Mouse (Mus musculus): Measurements from ENCODE around the gene Zfp184. TPM values are rescaled to one million over a fixed set of nuclear protein-coding genes. Genes with fewer than 3 reads are reported as not detected.
"Not testable (repeated sequence)": the region's sequence is repeated elsewhere in the genome, so short reads cannot be mapped to it uniquely, and the experiment has no call there.

Zfp184 gene
- polyA plus RNA-seq, 1 experiment from 2014 or later: 7.1 TPM

DNA sequence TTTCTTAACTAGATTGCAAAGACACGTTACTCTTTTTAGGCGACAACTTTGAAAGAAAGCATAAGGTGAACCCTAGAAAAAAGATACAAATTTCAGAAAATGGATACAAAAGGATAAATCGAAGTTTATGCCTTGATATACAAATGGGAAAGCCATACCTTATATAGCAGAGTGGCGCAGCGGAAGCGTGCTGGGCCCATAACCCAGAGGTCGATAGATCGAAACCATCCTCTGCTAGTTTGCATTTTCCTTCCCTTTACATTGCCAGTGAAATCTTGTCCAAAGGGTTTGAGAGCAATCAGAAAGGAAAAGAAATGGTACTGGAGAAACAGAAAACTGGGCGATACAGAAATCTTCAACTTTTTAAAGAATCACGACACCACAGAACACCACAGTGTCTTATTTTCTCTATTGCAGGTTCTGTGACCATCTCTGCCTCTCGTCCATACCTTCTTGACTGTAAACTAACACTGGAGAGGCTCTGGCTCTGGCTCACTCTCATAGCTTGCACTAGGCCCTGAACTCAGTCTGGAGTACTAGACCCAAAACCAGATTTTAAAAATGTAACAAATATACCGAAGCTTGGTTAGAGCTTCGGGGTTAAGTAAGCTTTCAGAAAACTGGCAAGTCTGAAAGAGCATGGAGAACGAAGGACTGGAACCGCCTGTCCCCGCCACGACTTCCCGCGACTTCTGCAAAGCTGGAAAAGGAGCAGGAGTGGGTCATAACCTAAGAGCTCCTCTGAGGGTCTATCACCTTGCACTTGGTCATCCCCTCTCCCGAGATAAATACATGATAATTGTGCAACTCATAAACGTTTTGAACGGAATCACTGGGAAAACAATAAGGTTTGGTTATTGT, 37.7 kb upstream of the Zfp184 start:
- peak overlapping the region; percentile 16 to 21; a peak in 3 of 4 replicates for H3K4me3 ChIP-seq (ENCODE audit: control insufficient read depth in 1 of 2, insufficient read depth in 1 of 2, low read depth in 1 of 2, low read length in 2 of 2)
- peak overlapping the region; percentile 34; the same call in 1 of the 2 replicates for H3K9ac ChIP-seq (ENCODE audit: low read length)
- no peak for ATAC-seq (ENCODE audit: insufficient number of reproducible peaks, insufficient read depth, low FRiP score, low read depth)
- WGBS: 13% methylated on average over 22 of the region's 22 CpGs
- peaks cover 2 to 4% of the 10 kb centered on the region in 2 experiments; a peak in 3 of 4 replicates for H3K4me1 ChIP-seq (ENCODE audit: control insufficient read depth in 2 of 2, insufficient read depth in 2 of 2, low read length in 2 of 2)
- H3K27me3 ChIP-seq (ENCODE audit: control insufficient read depth, insufficient read depth, low read length): no peaks in the 10 kb centered on the region
- H3K9me3 ChIP-seq (ENCODE audit: control insufficient read depth, low read length): no peaks in the 10 kb centered on the region
- no peak overlapping the region for H3K27ac ChIP-seq (replicated peaks in 1 of 2; ENCODE audit: control insufficient read depth in 1 of 2, insufficient read depth in 1 of 2, low read depth in 2 of 2, low read length in 2 of 2)
- H3K36me3 ChIP-seq (ENCODE audit: control insufficient read depth, insufficient read depth, low read length): no peaks in the 10 kb centered on the region
- peak overlapping the region; percentile 49 for H3K4me2 ChIP-seq (ENCODE audit: low read length)

DNA sequence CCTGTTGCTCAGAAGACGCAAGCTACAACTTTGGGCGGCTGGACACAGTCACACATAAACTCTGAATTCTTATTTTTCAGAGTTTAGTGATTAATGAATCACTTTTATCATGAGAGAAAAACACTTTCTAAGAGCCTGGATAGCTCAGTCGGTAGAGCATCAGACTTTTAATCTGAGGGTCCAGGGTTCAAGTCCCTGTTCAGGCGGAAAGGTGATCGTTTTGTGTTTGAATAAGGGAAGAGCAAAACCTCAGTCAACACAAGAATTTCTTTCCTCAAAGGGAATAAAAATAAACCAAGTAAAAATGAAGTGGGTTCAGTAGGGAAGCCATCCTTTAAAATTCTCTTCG, 37.1 kb upstream of the Zfp184 start:
- 26% methylated on average over 6 of the region's 6 CpGs for WGBS
- H3K4me2 ChIP-seq (ENCODE audit: low read length): peak overlapping the region; percentile 49
- not testable (repeated sequence) for ATAC-seq (ENCODE audit: insufficient number of reproducible peaks, insufficient read depth, low FRiP score, low read depth); H3K4me1 ChIP-seq (ENCODE audit: control insufficient read depth in 2 of 2, insufficient read depth in 2 of 2, low read length in 2 of 2); H3K27ac ChIP-seq (replicated peaks in 1 of 2; ENCODE audit: control insufficient read depth in 1 of 2, insufficient read depth in 1 of 2, low read depth in 2 of 2, low read length in 2 of 2); H3K27me3 ChIP-seq (ENCODE audit: control insufficient read depth, insufficient read depth, low read length); H3K36me3 ChIP-seq (ENCODE audit: control insufficient read depth, insufficient read depth, low read length); H3K9me3 ChIP-seq (ENCODE audit: control insufficient read depth, low read length)
- H3K4me3 ChIP-seq (ENCODE audit: control insufficient read depth in 1 of 2, insufficient read depth in 1 of 2, low read depth in 1 of 2, low read length in 2 of 2): peak overlapping the region in 1 of 2 experiments; percentile 16; a peak in 1 of 4 replicates
- H3K9ac ChIP-seq (ENCODE audit: low read length): peak overlapping the region; percentile 34; the same call in 1 of the 2 replicates

DNA sequence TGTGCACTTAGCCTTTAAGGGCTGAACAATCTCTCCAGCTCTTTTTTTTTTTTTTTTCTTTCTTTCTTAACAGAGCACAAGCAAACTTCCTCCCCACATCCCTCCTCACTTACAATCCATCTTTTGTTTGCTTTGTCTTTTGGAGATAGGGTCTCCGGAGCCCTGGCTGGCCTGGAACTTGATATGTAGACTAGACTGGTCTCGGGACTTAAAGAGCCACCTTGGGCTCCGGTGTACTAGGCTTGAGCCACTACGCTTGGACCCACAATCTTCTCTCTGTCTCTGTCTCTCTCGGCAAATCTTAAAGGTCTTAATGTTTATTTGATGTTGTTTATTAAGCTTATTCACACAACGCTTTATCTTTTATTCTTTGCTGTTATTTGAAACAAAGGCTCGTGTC, 34.2 kb upstream of the Zfp184 start:
- ATAC-seq (ENCODE audit: insufficient number of reproducible peaks, insufficient read depth, low FRiP score, low read depth): no peak
- no peaks in the 10 kb centered on the region for H3K36me3 ChIP-seq (ENCODE audit: control insufficient read depth, insufficient read depth, low read length)
- H3K9me3 ChIP-seq (ENCODE audit: control insufficient read depth, low read length): no peaks in the 10 kb centered on the region
- peak overlapping the region; percentile 51 for H3K4me2 ChIP-seq (ENCODE audit: low read length)
- H3K27ac ChIP-seq (replicated peaks in 1 of 2; ENCODE audit: control insufficient read depth in 1 of 2, insufficient read depth in 1 of 2, low read depth in 2 of 2, low read length in 2 of 2): no peak overlapping the region
- no peak overlapping the region for H3K9ac ChIP-seq (ENCODE audit: low read length)
- no peaks in the 10 kb centered on the region for H3K27me3 ChIP-seq (ENCODE audit: control insufficient read depth, insufficient read depth, low read length)
- WGBS: 5% methylated on average over 7 of the region's 7 CpGs
- peak overlapping the region; percentile 13 to 33; a peak in 3 of 4 replicates for H3K4me3 ChIP-seq (ENCODE audit: control insufficient read depth in 1 of 2, insufficient read depth in 1 of 2, low read depth in 1 of 2, low read length in 2 of 2)
- peaks cover 2 to 9% of the 10 kb centered on the region in 2 experiments; a peak in 3 of 4 replicates for H3K4me1 ChIP-seq (ENCODE audit: control insufficient read depth in 2 of 2, insufficient read depth in 2 of 2, low read length in 2 of 2)

DNA sequence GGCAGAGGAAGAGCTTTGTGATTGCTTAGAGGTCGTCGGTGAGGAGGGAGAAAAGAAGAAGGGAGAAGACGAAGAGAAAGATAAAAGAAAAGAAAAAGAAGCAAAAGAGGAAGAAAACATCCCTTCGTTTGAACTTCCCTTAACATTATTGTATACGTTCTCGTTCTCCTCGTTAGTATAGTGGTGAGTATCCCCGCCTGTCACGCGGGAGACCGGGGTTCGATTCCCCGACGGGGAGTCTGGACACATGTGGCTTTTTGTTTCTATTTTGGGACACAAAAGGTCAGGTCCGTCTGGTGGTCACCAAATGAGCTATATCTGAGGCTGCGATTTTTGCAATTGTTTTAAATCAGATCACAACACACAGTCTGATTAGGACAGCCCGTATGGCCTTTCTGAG, 33.7 kb upstream of the Zfp184 start:
- WGBS: 5% methylated on average over 17 of the region's 17 CpGs
- H3K4me2 ChIP-seq (ENCODE audit: low read length): peak overlapping the region; percentile 51
- no peak for ATAC-seq (ENCODE audit: insufficient number of reproducible peaks, insufficient read depth, low FRiP score, low read depth)
- no peaks in the 10 kb centered on the region for H3K27me3 ChIP-seq (ENCODE audit: control insufficient read depth, insufficient read depth, low read length)
- H3K9me3 ChIP-seq (ENCODE audit: control insufficient read depth, low read length): no peaks in the 10 kb centered on the region
- H3K9ac ChIP-seq (ENCODE audit: low read length): no peak overlapping the region
- H3K27ac ChIP-seq (replicated peaks in 1 of 2; ENCODE audit: control insufficient read depth in 1 of 2, insufficient read depth in 1 of 2, low read depth in 2 of 2, low read length in 2 of 2): no peak overlapping the region
- H3K4me1 ChIP-seq (ENCODE audit: control insufficient read depth in 2 of 2, insufficient read depth in 2 of 2, low read length in 2 of 2): peaks cover 2 to 9% of the 10 kb centered on the region in 2 experiments; a peak in 3 of 4 replicates
- H3K36me3 ChIP-seq (ENCODE audit: control insufficient read depth, insufficient read depth, low read length): no peaks in the 10 kb centered on the region
- H3K4me3 ChIP-seq (ENCODE audit: control insufficient read depth in 1 of 2, insufficient read depth in 1 of 2, low read depth in 1 of 2, low read length in 2 of 2): peak overlapping the region; percentile 13 to 33; a peak in 3 of 4 replicates

DNA sequence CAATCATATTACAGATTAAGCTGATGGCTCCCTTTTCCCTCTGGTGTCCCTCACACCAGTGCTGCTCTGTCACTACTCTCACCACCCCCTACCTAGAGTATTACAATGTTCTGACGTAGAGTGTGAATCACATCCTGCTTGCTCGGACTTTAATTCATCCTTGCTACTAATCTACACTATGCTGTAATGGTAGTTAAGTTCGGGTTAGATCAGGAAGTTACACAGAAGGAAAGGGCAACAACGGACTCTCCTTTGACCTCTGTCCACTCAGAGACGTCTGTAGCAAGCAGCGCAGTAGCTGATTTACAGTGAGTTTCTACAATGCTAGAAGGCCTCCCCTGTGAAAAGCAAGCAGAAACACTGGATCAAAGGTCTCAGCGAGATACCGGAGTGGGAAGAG, 31.0 kb upstream of the Zfp184 start:
- H3K27ac ChIP-seq (replicated peaks in 1 of 2; ENCODE audit: control insufficient read depth in 1 of 2, insufficient read depth in 1 of 2, low read depth in 2 of 2, low read length in 2 of 2): 0 out of 4 replicates have a peak overlapping the region, but pooled peaks of 1 of the 2 experiments have one; percentile 15
- peak overlapping the region; percentile 2 to 29; a peak in 2 of 4 replicates for H3K4me3 ChIP-seq (ENCODE audit: control insufficient read depth in 1 of 2, insufficient read depth in 1 of 2, low read depth in 1 of 2, low read length in 2 of 2)
- no peaks in the 10 kb centered on the region for H3K36me3 ChIP-seq (ENCODE audit: control insufficient read depth, insufficient read depth, low read length)
- 6% methylated on average over 8 of the region's 8 CpGs for WGBS
- peak overlapping the region; percentile 54 for H3K4me2 ChIP-seq (ENCODE audit: low read length)
- H3K9ac ChIP-seq (ENCODE audit: low read length): peak overlapping the region; percentile 49; the same call in 1 of the 2 replicates
- H3K27me3 ChIP-seq (ENCODE audit: control insufficient read depth, insufficient read depth, low read length): no peaks in the 10 kb centered on the region
- H3K4me1 ChIP-seq (ENCODE audit: control insufficient read depth in 2 of 2, insufficient read depth in 2 of 2, low read length in 2 of 2): peaks cover 2 to 6% of the 10 kb centered on the region in 2 experiments; a peak in 3 of 4 replicates
- ATAC-seq (ENCODE audit: insufficient number of reproducible peaks, insufficient read depth, low FRiP score, low read depth): no peak
- no peaks in the 10 kb centered on the region for H3K9me3 ChIP-seq (ENCODE audit: control insufficient read depth, low read length)

DNA sequence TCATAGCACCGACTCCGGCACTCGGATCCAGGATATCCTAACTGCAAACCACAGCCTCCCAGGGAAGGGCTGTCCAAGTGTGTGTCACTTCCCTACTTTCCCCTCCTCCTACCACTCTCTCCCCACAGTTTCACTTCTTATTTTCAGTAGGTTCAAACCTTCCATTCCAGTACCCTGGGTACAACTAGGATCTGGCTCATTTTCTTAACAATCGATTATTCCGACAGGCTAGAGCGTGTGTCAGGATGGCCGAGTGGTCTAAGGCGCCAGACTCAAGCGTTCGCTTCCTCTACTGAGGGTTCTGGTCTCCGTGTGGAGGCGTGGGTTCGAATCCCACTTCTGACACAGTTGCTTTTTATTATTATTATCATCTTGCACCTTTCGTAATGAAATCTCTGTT, 30.3 kb upstream of the Zfp184 start:
- peak; percentile 43; the same call in 1 of the 2 replicates for ATAC-seq (ENCODE audit: insufficient number of reproducible peaks, insufficient read depth, low FRiP score, low read depth)
- no peaks in the 10 kb centered on the region for H3K9me3 ChIP-seq (ENCODE audit: control insufficient read depth, low read length)
- WGBS: 7% methylated on average over 14 of the region's 14 CpGs
- H3K27ac ChIP-seq (replicated peaks in 1 of 2; ENCODE audit: control insufficient read depth in 1 of 2, insufficient read depth in 1 of 2, low read depth in 2 of 2, low read length in 2 of 2): no peak overlapping the region
- peaks cover 2 to 6% of the 10 kb centered on the region in 2 experiments; a peak in 3 of 4 replicates for H3K4me1 ChIP-seq (ENCODE audit: control insufficient read depth in 2 of 2, insufficient read depth in 2 of 2, low read length in 2 of 2)
- H3K4me2 ChIP-seq (ENCODE audit: low read length): peak overlapping the region; percentile 54
- H3K4me3 ChIP-seq (ENCODE audit: control insufficient read depth in 1 of 2, insufficient read depth in 1 of 2, low read depth in 1 of 2, low read length in 2 of 2): peak overlapping the region; percentile 23 to 29
- H3K27me3 ChIP-seq (ENCODE audit: control insufficient read depth, insufficient read depth, low read length): no peaks in the 10 kb centered on the region
- no peaks in the 10 kb centered on the region for H3K36me3 ChIP-seq (ENCODE audit: control insufficient read depth, insufficient read depth, low read length)
- H3K9ac ChIP-seq (ENCODE audit: low read length): peak overlapping the region; percentile 49

DNA sequence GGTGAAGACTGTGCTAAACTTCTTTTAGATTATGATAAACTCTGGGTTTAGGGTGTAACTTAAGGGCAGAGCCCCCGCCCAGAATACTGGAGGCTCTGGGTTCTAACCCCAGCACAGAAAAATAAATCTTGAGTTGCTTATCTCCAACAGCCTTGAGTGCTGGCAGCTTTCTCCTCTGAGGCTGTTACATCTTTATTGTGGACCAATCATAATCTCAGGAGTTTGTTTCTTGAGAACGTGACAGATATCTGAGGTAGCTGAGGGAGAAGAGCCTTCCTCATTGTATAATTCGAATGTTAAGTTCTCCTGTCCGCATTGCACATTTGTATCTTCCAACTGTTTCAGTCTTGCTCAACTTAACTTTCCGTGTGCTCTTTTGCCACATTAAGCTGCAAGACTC, 29.4 kb upstream of the Zfp184 start:
- ATAC-seq (ENCODE audit: insufficient number of reproducible peaks, insufficient read depth, low FRiP score, low read depth): no peak
- Histone ChIP-seq H3K4me1 (ENCODE audit: control insufficient read depth in 2 of 2, insufficient read depth in 2 of 2, low read length in 2 of 2) (peaks cover 2 to 6% of the 10 kb centered on the region in 2 experiments; a peak in 3 of 4 replicates), H3K27ac (replicated peaks in 1 of 2; ENCODE audit: control insufficient read depth in 1 of 2, insufficient read depth in 1 of 2, low read depth in 2 of 2, low read length in 2 of 2) (no peak overlapping the region), H3K4me3 (ENCODE audit: control insufficient read depth in 1 of 2, insufficient read depth in 1 of 2, low read depth in 1 of 2, low read length in 2 of 2) (no peak overlapping the region), H3K4me2 (ENCODE audit: low read length) (no peak overlapping the region), H3K9ac (ENCODE audit: low read length) (no peak overlapping the region), H3K27me3 (ENCODE audit: control insufficient read depth, insufficient read depth, low read length) (no peaks in the 10 kb centered on the region), H3K9me3 (ENCODE audit: control insufficient read depth, low read length) (no peaks in the 10 kb centered on the region), H3K36me3 (ENCODE audit: control insufficient read depth, insufficient read depth, low read length) (no peaks in the 10 kb centered on the region)
- WGBS: 51% methylated on average over 5 of the region's 5 CpGs
